20 mouse cellular contexts compared by ENCODE assay signal in genomic region chr5:72960096-72960495, GRCm38 (mm10). TPM values are rescaled to one million over a fixed set of nuclear protein-coding genes. Genes with fewer than 3 reads are reported as not detected.
"Had no signal": no experiment of that assay in that cellular context is flagged by ENCODE, and none has a peak within 500 bp of the region (broad histone marks: within the 10 kb centered on the region; RNA-seq: fewer than 3 reads in every experiment).

No protein-coding gene starts in this region.

- H3K4me2 ChIP-seq: intestine, embryonic 15.5 days; liver, embryonic 13.5 days; midbrain, embryonic 11.5 days; midbrain, embryonic 15.5 days; neural tube, embryonic 12.5 days had no signal

- H3K27ac ChIP-seq: intestine, embryonic 15.5 days; limb, embryonic 10.5 days; liver, embryonic 13.5 days; macrophage; midbrain, embryonic 15.5 days; neural tube, embryonic 12.5 days had no signal

- H3K4me1 ChIP-seq: intestine, embryonic 15.5 days; limb, embryonic 10.5 days; liver, embryonic 13.5 days; midbrain, embryonic 15.5 days; neural tube, embryonic 12.5 days had no signal

- H3K36me3 ChIP-seq: liver, embryonic 13.5 days had no signal

- H3K9me3 ChIP-seq: intestine, embryonic 15.5 days; limb, embryonic 10.5 days; liver, embryonic 13.5 days; megakaryocyte, embryonic 14.5 days; midbrain, embryonic 15.5 days; neural tube, embryonic 12.5 days had no signal

- DNase-seq: kidney, postnatal 14 days; liver, embryonic 13.5 days; liver, postnatal 0 days; thymus, adult 18-20 months; thymus, postnatal 14 days had no signal

- ATAC-seq: intestine, embryonic 15.5 days; liver, postnatal 0 days; midbrain, embryonic 15.5 days had no signal

- H3K4me3 ChIP-seq: intestine, embryonic 15.5 days; limb, embryonic 10.5 days; liver, embryonic 13.5 days; megakaryocyte, embryonic 14.5 days; midbrain, embryonic 15.5 days; neural tube, embryonic 12.5 days had no signal

- H3K27me3 ChIP-seq: intestine, embryonic 15.5 days; liver, embryonic 13.5 days; megakaryocyte, embryonic 14.5 days; midbrain, embryonic 15.5 days; neural tube, embryonic 12.5 days had no signal

- H3K9ac ChIP-seq: intestine, embryonic 15.5 days; liver, embryonic 13.5 days; liver, postnatal 0 days; midbrain, embryonic 15.5 days; neural tube, embryonic 12.5 days had no signal

RNA-seq across cellular contexts. Expression of gene Gm10135, which starts 14.4 kb away (rescaled TPM):
- total RNA-seq: layer of hippocampus, postnatal 10 days; left cerebral cortex, postnatal 10 days; monocyte, adult 5-6 weeks had no signal
- polyA plus RNA-seq: intestine, embryonic 15.5 days; kidney, embryonic 14.5 days; limb, embryonic 10.5 days; limb, embryonic 14.5 days; liver, embryonic 13.5 days; liver, postnatal 0 days; lung, embryonic 16.5 days; macrophage; midbrain, embryonic 11.5 days; midbrain, embryonic 15.5 days; neural tube, embryonic 12.5 days; urinary bladder, adult 2 months had no signal

RNA-seq across cellular contexts. Expression of gene Slc10a4, which starts 46.6 kb away (rescaled TPM):
- total RNA-seq: monocyte, adult 5-6 weeks; neutrophil, adult 5-6 weeks had no signal
- polyA plus RNA-seq: liver, postnatal 0 days; macrophage had no signal
